In genomic region chr9:111356386-111356785, GRCm38 (mm10) we compare ENCODE assay signal across 10 mouse cellular contexts. TPM values are rescaled to one million over a fixed set of nuclear protein-coding genes. Genes with fewer than 3 reads are reported as not detected.
DNase-seq lines count a peak whose midpoint lies in the region; ATAC-seq lines count a peak whose summit lies in the region.
"Had no signal": no experiment of that assay in that cellular context is flagged by ENCODE, and none has a peak within 500 bp of the region (broad histone marks: within the 10 kb centered on the region; RNA-seq: fewer than 3 reads in every experiment).

No protein-coding gene starts in this region.

- 38% methylated on average over 3 of the region's 3 CpGs for WGBS in forebrain, embryonic 11.5 days
- 41% methylated on average over 3 of the region's 3 CpGs for WGBS in forebrain, embryonic 15.5 days
- 26% methylated on average over 3 of the region's 3 CpGs for WGBS in limb, embryonic 11.5 days
- 27% methylated on average over 3 of the region's 3 CpGs for WGBS in limb, embryonic 10.5 days
- 40% methylated on average over 3 of the region's 3 CpGs for WGBS in embryonic facial prominence, embryonic 10.5 days
- 15% methylated on average over 3 of the region's 3 CpGs for WGBS in neural tube, embryonic 14.5 days

- H3K4me1 ChIP-seq in forebrain, embryonic 11.5 days (replicated peaks; ENCODE audit: control insufficient read depth, insufficient read depth, low read length): no peaks in the 10 kb centered on the region; the same call in 1 of the 2 replicates
- H3K4me1 ChIP-seq in forebrain, embryonic 15.5 days: no peaks in the 10 kb centered on the region
- H3K4me1 ChIP-seq in limb, embryonic 11.5 days (ENCODE audit: control insufficient read depth, insufficient read depth, low read length): no peaks in the 10 kb centered on the region
- H3K4me1 ChIP-seq in limb, embryonic 10.5 days: peaks cover 10% of the 10 kb centered on the region; the same call in 1 of the 2 replicates
- peaks cover 11% of the 10 kb centered on the region; the same call in 1 of the 2 replicates for H3K4me1 ChIP-seq in embryonic facial prominence, embryonic 10.5 days
- no peaks in the 10 kb centered on the region for H3K4me1 ChIP-seq in neural tube, embryonic 14.5 days (ENCODE audit: control insufficient read depth, insufficient read depth, low read length)

- 0 out of 2 replicates have a peak, but pooled peaks have one; percentile 46 for ATAC-seq in forebrain, embryonic 11.5 days (replicated peaks; ENCODE audit: low FRiP score)
- no peak for ATAC-seq in forebrain, embryonic 15.5 days (replicated peaks)
- ATAC-seq in limb, embryonic 11.5 days (ENCODE audit: insufficient number of reproducible peaks, low FRiP score, low TSS enrichment, low read depth): no peak
- peak; percentile 70; the same call in 1 of the 2 replicates for ATAC-seq in neural tube, embryonic 14.5 days (ENCODE audit: low read depth)

- H3K27ac ChIP-seq in forebrain, embryonic 11.5 days (ENCODE audit: low read depth, low read length): no peak overlapping the region
- H3K27ac ChIP-seq in forebrain, embryonic 15.5 days (replicated peaks): no peak overlapping the region
- H3K27ac ChIP-seq in limb, embryonic 11.5 days (replicated peaks; ENCODE audit: low read depth, low read length): no peak overlapping the region
- no peak overlapping the region for H3K27ac ChIP-seq in limb, embryonic 10.5 days
- no peak overlapping the region for H3K27ac ChIP-seq in embryonic facial prominence, embryonic 10.5 days (replicated peaks)
- no peak overlapping the region for H3K27ac ChIP-seq in neural tube, embryonic 14.5 days (ENCODE audit: low read depth, low read length)
- H3K27ac ChIP-seq: neural tube, embryonic 13.5 days had no signal

- intact Hi-C loops in left cerebral cortex, postnatal 10 days (cut with DNase I): loop anchor here (2.0 kb wide), 1 partner anchor 122 kb away; no protein-coding TSS in a partner anchor

- H3K9ac ChIP-seq in forebrain, embryonic 11.5 days (ENCODE audit: low read length): no peak overlapping the region
- H3K9ac ChIP-seq in forebrain, embryonic 15.5 days (replicated peaks): no peak overlapping the region
- no peak overlapping the region for H3K9ac ChIP-seq in limb, embryonic 11.5 days (ENCODE audit: low read length)
- no peak overlapping the region for H3K9ac ChIP-seq in neural tube, embryonic 14.5 days (replicated peaks; ENCODE audit: low read depth, low read length)
- H3K9ac ChIP-seq: neural tube, embryonic 13.5 days had no signal

- no peaks in the 10 kb centered on the region for H3K9me3 ChIP-seq in forebrain, embryonic 11.5 days (ENCODE audit: control insufficient read depth, low read length)
- H3K9me3 ChIP-seq in forebrain, embryonic 15.5 days: no peaks in the 10 kb centered on the region
- H3K9me3 ChIP-seq in limb, embryonic 11.5 days (ENCODE audit: control insufficient read depth, low read length): no peaks in the 10 kb centered on the region
- H3K9me3 ChIP-seq in limb, embryonic 10.5 days (replicated peaks): no peaks in the 10 kb centered on the region
- H3K9me3 ChIP-seq in embryonic facial prominence, embryonic 10.5 days: no peaks in the 10 kb centered on the region
- no peaks in the 10 kb centered on the region for H3K9me3 ChIP-seq in neural tube, embryonic 14.5 days (ENCODE audit: control insufficient read depth, low read length)
- H3K9me3 ChIP-seq: neural tube, embryonic 13.5 days had no signal

- H3K4me2 ChIP-seq in forebrain, embryonic 11.5 days (ENCODE audit: low read depth, low read length, severe bottlenecking): no peak overlapping the region
- H3K4me2 ChIP-seq in forebrain, embryonic 15.5 days (replicated peaks): no peak overlapping the region
- H3K4me2 ChIP-seq in limb, embryonic 11.5 days (ENCODE audit: low read depth, severe bottlenecking): no peak overlapping the region
- no peak overlapping the region for H3K4me2 ChIP-seq in neural tube, embryonic 14.5 days (ENCODE audit: low read depth, low read length)
- H3K4me2 ChIP-seq: neural tube, embryonic 13.5 days had no signal

- no peaks in the 10 kb centered on the region for H3K36me3 ChIP-seq in forebrain, embryonic 11.5 days (ENCODE audit: control insufficient read depth, insufficient read depth, low read length)
- H3K36me3 ChIP-seq in forebrain, embryonic 15.5 days: no peaks in the 10 kb centered on the region
- no peaks in the 10 kb centered on the region for H3K36me3 ChIP-seq in limb, embryonic 11.5 days (ENCODE audit: control insufficient read depth, insufficient read depth, low read length)
- no peaks in the 10 kb centered on the region for H3K36me3 ChIP-seq in limb, embryonic 10.5 days
- no peaks in the 10 kb centered on the region for H3K36me3 ChIP-seq in embryonic facial prominence, embryonic 10.5 days (replicated peaks)
- H3K36me3 ChIP-seq in neural tube, embryonic 14.5 days (ENCODE audit: control insufficient read depth, insufficient read depth, low read length): no peaks in the 10 kb centered on the region
- H3K36me3 ChIP-seq: neural tube, embryonic 13.5 days had no signal

- H3K4me3 ChIP-seq in forebrain, embryonic 11.5 days (ENCODE audit: low read depth, low read length): no peak overlapping the region
- H3K4me3 ChIP-seq in forebrain, embryonic 15.5 days: no peak overlapping the region
- no peak overlapping the region for H3K4me3 ChIP-seq in limb, embryonic 11.5 days (ENCODE audit: low read depth, low read length)
- no peak overlapping the region for H3K4me3 ChIP-seq in limb, embryonic 10.5 days
- no peak overlapping the region for H3K4me3 ChIP-seq in embryonic facial prominence, embryonic 10.5 days
- no peak overlapping the region for H3K4me3 ChIP-seq in neural tube, embryonic 14.5 days (ENCODE audit: low read depth, low read length)
- H3K4me3 ChIP-seq: neural tube, embryonic 13.5 days had no signal

- DNase-seq in forebrain, embryonic 11.5 days (ENCODE audit: low spot score): no peak
- DNase-seq in limb, embryonic 11.5 days (ENCODE audit: low spot score): peak; percentile 28
- no peak for DNase-seq in limb, embryonic 10.5 days (ENCODE audit: low spot score)
- DNase-seq in embryonic facial prominence, embryonic 10.5 days (ENCODE audit: low spot score): peak; percentile 35
- no peak for DNase-seq in urinary bladder, postnatal 25 days (ENCODE audit: low spot score)
- DNase-seq in left cerebral cortex, postnatal 10 days (ENCODE audit: extremely low spot score in 1 of 2, low spot score in 2 of 2): no peak

- H3K27me3 ChIP-seq in forebrain, embryonic 11.5 days (ENCODE audit: control insufficient read depth, insufficient read depth, low read length): no peaks in the 10 kb centered on the region
- H3K27me3 ChIP-seq in forebrain, embryonic 15.5 days: no peaks in the 10 kb centered on the region
- H3K27me3 ChIP-seq in limb, embryonic 11.5 days (ENCODE audit: control insufficient read depth, insufficient read depth, low read length): no peaks in the 10 kb centered on the region
- H3K27me3 ChIP-seq in limb, embryonic 10.5 days (ENCODE audit: low read depth, poor library complexity, severe bottlenecking): no peaks in the 10 kb centered on the region
- H3K27me3 ChIP-seq in embryonic facial prominence, embryonic 10.5 days (replicated peaks; ENCODE audit: low read depth, poor library complexity, severe bottlenecking): no peaks in the 10 kb centered on the region
- no peaks in the 10 kb centered on the region for H3K27me3 ChIP-seq in neural tube, embryonic 14.5 days (ENCODE audit: control insufficient read depth, insufficient read depth, low read length)
- H3K27me3 ChIP-seq: neural tube, embryonic 13.5 days had no signal

RNA-seq across cellular contexts. Expression of gene Trank1, which starts 44.8 kb away (rescaled TPM):
- polyA plus RNA-seq in forebrain, embryonic 11.5 days (2014; fragmentation: Nextera tagmentation; extraction: Ambion mirVana): 0.92 and 1.0 TPM in 2 replicates
- 7.0 and 7.8 TPM in 2 replicates for polyA plus RNA-seq in forebrain, embryonic 15.5 days (2015; fragmentation: Nextera tagmentation; extraction: Ambion mirVana)
- polyA plus RNA-seq in limb, embryonic 11.5 days (2014; fragmentation: Nextera tagmentation; extraction: Ambion mirVana): 0.08 TPM in 1 of 2 replicates, not detected in the other
- polyA plus RNA-seq in limb, embryonic 10.5 days (2016; fragmentation: Nextera tagmentation; extraction: Ambion mirVana): 0.04 and 0.09 TPM in 2 replicates
- 0.09 and 0.11 TPM in 2 replicates for polyA plus RNA-seq in embryonic facial prominence, embryonic 10.5 days (2016; fragmentation: Nextera tagmentation; extraction: Ambion mirVana)
- polyA plus RNA-seq in neural tube, embryonic 14.5 days (2014; fragmentation: Nextera tagmentation; extraction: Ambion mirVana): 12.2 and 17.8 TPM in 2 replicates
- total RNA-seq in left cerebral cortex, postnatal 10 days (2021): 100 to 1,000 TPM; 189 to 196 TPM
- total RNA-seq: common myeloid progenitor, adult 5-6 weeks had no signal

Comparison
In these comparisons a context has a peak if more than half of its experiments do, and no peak if none do; other contexts are left out.
1. ATAC-seq: peak in forebrain, embryonic 11.5 days (single experiment) and neural tube, embryonic 14.5 days (single experiment); none in forebrain, embryonic 15.5 days (single experiment) and limb, embryonic 11.5 days (single experiment).
2. DNase-seq: peak in limb, embryonic 11.5 days (single experiment) and embryonic facial prominence, embryonic 10.5 days (single experiment); none in forebrain, embryonic 11.5 days (single experiment), limb, embryonic 10.5 days (single experiment), urinary bladder, postnatal 25 days (single experiment) and left cerebral cortex, postnatal 10 days (0 of 2).